ENCODE assay signal across 8 mouse cellular contexts in the genomic region with DNA sequence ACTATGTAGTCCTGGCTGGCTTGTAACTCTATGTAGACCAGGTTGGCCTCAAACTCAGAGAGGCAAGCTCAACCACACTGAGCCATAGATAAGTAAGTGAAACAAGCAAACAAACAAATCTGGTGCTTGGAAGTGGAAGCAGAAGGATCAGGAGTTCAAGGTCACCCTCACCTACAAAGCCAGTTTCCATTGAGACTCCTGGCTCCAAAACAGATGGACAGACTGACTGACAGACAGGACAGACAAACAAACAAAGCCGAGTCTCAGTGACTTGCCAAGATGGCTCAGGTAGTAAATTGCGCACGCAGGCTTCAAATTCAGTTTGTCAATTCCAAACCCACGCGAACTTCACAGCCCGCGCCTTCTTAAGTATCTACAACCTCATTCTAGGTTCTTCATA. TPM values are rescaled to one million over a fixed set of nuclear protein-coding genes. Genes with fewer than 3 reads are reported as not detected.
A peak's percentile ranks its signal among the peaks of the same experiment; 100 is the strongest.
DNase-seq lines count a peak whose midpoint lies in the region; ATAC-seq lines count a peak whose summit lies in the region.

No protein-coding gene starts in this region.

- no peaks in the 10 kb centered on the region for H3K27me3 ChIP-seq in kidney, embryonic 14.5 days (ENCODE audit: control insufficient read depth, insufficient read depth, low read length)
- H3K27me3 ChIP-seq in hindbrain, embryonic 13.5 days: no peaks in the 10 kb centered on the region
- no peaks in the 10 kb centered on the region for H3K27me3 ChIP-seq in midbrain, embryonic 14.5 days (ENCODE audit: control insufficient read depth, insufficient read depth, low read length)

- 19% methylated on average over 7 of the region's 7 CpGs for WGBS in kidney, embryonic 14.5 days
- WGBS in hindbrain, embryonic 13.5 days: 22% methylated on average over 7 of the region's 7 CpGs
- WGBS in midbrain, embryonic 14.5 days: 19% methylated on average over 7 of the region's 7 CpGs

- H3K4me3 ChIP-seq in kidney, embryonic 14.5 days (ENCODE audit: low read length): peak overlapping the region; percentile 59
- H3K4me3 ChIP-seq in brown adipose tissue, adult 24 weeks (ENCODE audit: insufficient read depth, low read depth, low read length): peak overlapping the region; percentile 93
- peak overlapping the region; percentile 71 for H3K4me3 ChIP-seq in hindbrain, embryonic 13.5 days
- H3K4me3 ChIP-seq in midbrain, embryonic 14.5 days (replicated peaks; ENCODE audit: low read depth, low read length): peak overlapping the region; percentile 89

- ATAC-seq in kidney, embryonic 14.5 days (ENCODE audit: low FRiP score, low TSS enrichment): no peak
- no peak for ATAC-seq in hindbrain, embryonic 13.5 days (ENCODE audit: low FRiP score)
- no peak for ATAC-seq in midbrain, embryonic 14.5 days (ENCODE audit: low FRiP score, low TSS enrichment)

- peak overlapping the region; percentile 65 for H3K4me2 ChIP-seq in kidney, embryonic 14.5 days (replicated peaks; ENCODE audit: low read depth, low read length)
- H3K4me2 ChIP-seq in hindbrain, embryonic 13.5 days: peak overlapping the region; percentile 87
- peak overlapping the region; percentile 89 for H3K4me2 ChIP-seq in midbrain, embryonic 14.5 days (ENCODE audit: low read length)

- H3K36me3 ChIP-seq in kidney, embryonic 14.5 days (ENCODE audit: control insufficient read depth, insufficient read depth, low read length): no peaks in the 10 kb centered on the region
- no peaks in the 10 kb centered on the region for H3K36me3 ChIP-seq in hindbrain, embryonic 13.5 days
- no peaks in the 10 kb centered on the region for H3K36me3 ChIP-seq in midbrain, embryonic 14.5 days (ENCODE audit: control insufficient read depth, insufficient read depth, low read length)

- no peak for DNase-seq in kidney, postnatal 4 days
- DNase-seq in midbrain, embryonic 14.5 days: no peak
- DNase-seq in urinary bladder, postnatal 4 days (ENCODE audit: low spot score in 2 of 2): no peak
- DNase-seq in embryo, embryonic 10.5 days (ENCODE audit: low spot score): no peak
- no peak for DNase-seq in kidney, postnatal 10 days

- peak overlapping the region; percentile 68 for H3K9ac ChIP-seq in kidney, embryonic 14.5 days (ENCODE audit: low read depth, low read length)
- peak overlapping the region; percentile 89 for H3K9ac ChIP-seq in hindbrain, embryonic 13.5 days
- peak overlapping the region; percentile 89 for H3K9ac ChIP-seq in midbrain, embryonic 14.5 days (replicated peaks; ENCODE audit: low read length)

- no peaks in the 10 kb centered on the region for H3K9me3 ChIP-seq in kidney, embryonic 14.5 days (ENCODE audit: control insufficient read depth, low read length)
- no peaks in the 10 kb centered on the region for H3K9me3 ChIP-seq in hindbrain, embryonic 13.5 days
- H3K9me3 ChIP-seq in midbrain, embryonic 14.5 days (ENCODE audit: control insufficient read depth, low read length): no peaks in the 10 kb centered on the region

- H3K27ac ChIP-seq in kidney, embryonic 14.5 days (ENCODE audit: low read depth, low read length): no peak overlapping the region
- H3K27ac ChIP-seq in brown adipose tissue, adult 24 weeks (replicated peaks; ENCODE audit: low read depth, low read length): no peak overlapping the region
- peak overlapping the region; percentile 92; the same call in 1 of the 2 replicates for H3K27ac ChIP-seq in hindbrain, embryonic 13.5 days
- no peak overlapping the region; the same call in 1 of the 2 replicates for H3K27ac ChIP-seq in midbrain, embryonic 14.5 days (replicated peaks; ENCODE audit: low read depth, low read length)

- H3K4me1 ChIP-seq in kidney, embryonic 14.5 days (ENCODE audit: control insufficient read depth, insufficient read depth, low read length): peaks cover 6% of the 10 kb centered on the region; the same call in 1 of the 2 replicates
- H3K4me1 ChIP-seq in brown adipose tissue, adult 24 weeks (ENCODE audit: control insufficient read depth, insufficient read depth, insufficient read length, low read length): no peaks in the 10 kb centered on the region; the same call in 1 of the 2 replicates
- H3K4me1 ChIP-seq in hindbrain, embryonic 13.5 days (replicated peaks): peaks cover 37% of the 10 kb centered on the region
- H3K4me1 ChIP-seq in midbrain, embryonic 14.5 days (ENCODE audit: control insufficient read depth, insufficient read depth, low read length): peaks cover 12% of the 10 kb centered on the region; the same call in 1 of the 2 replicates

RNA-seq across cellular contexts. Expression of a gene that starts 0.3 kb away (rescaled TPM):
- 29.8 and 34.2 TPM in 2 replicates for polyA plus RNA-seq in kidney, embryonic 14.5 days (2014; fragmentation: Nextera tagmentation; extraction: Ambion mirVana)
- 2.1 and 3.7 TPM in 2 replicates for polyA plus RNA-seq in brown adipose tissue, adult 24 weeks (2012; ENCODE audit: insufficient read depth, insufficient read length, missing spikeins)
- 85.5 and 87.9 TPM in 2 replicates for polyA plus RNA-seq in hindbrain, embryonic 13.5 days (2015; fragmentation: Nextera tagmentation; extraction: Ambion mirVana)
- polyA plus RNA-seq in midbrain, embryonic 14.5 days (2014; fragmentation: Nextera tagmentation; extraction: Ambion mirVana): 122 and 133 TPM in 2 replicates

RNA-seq across cellular contexts. Expression of a gene that starts 0.4 kb away (rescaled TPM):
- polyA plus RNA-seq in kidney, embryonic 14.5 days (2014; fragmentation: Nextera tagmentation; extraction: Ambion mirVana): 9.2 and 36.9 TPM in 2 replicates
- polyA plus RNA-seq in brown adipose tissue, adult 24 weeks (2012; ENCODE audit: insufficient read depth, insufficient read length, missing spikeins): 63.2 and 64.6 TPM in 2 replicates
- 2.9 and 4.2 TPM in 2 replicates for polyA plus RNA-seq in hindbrain, embryonic 13.5 days (2015; fragmentation: Nextera tagmentation; extraction: Ambion mirVana)
- 3.5 and 8.0 TPM in 2 replicates for polyA plus RNA-seq in midbrain, embryonic 14.5 days (2014; fragmentation: Nextera tagmentation; extraction: Ambion mirVana)

RNA-seq across cellular contexts. Expression of a gene that starts 56.7 kb away (rescaled TPM):
- polyA plus RNA-seq in kidney, embryonic 14.5 days (2014; fragmentation: Nextera tagmentation; extraction: Ambion mirVana): 0.64 and 1.1 TPM in 2 replicates
- polyA plus RNA-seq in brown adipose tissue, adult 24 weeks (2012; ENCODE audit: insufficient read depth, insufficient read length, missing spikeins): not detected in 2 replicates
- 0.19 and 0.32 TPM in 2 replicates for polyA plus RNA-seq in hindbrain, embryonic 13.5 days (2015; fragmentation: Nextera tagmentation; extraction: Ambion mirVana)
- 0.18 and 0.22 TPM in 2 replicates for polyA plus RNA-seq in midbrain, embryonic 14.5 days (2014; fragmentation: Nextera tagmentation; extraction: Ambion mirVana)
